Mouse (Mus musculus) gastrocnemius, postnatal 10 days (tissue): Measurements from ENCODE around the gene Msl1. TPM values are rescaled to one million over a fixed set of nuclear protein-coding genes. Genes with fewer than 3 reads are reported as not detected.

Source experiments
- DNase-seq: peaks from one replicate; pipeline ENCODE4 v3.0.0; 2021; ENCODE audit warnings: mixed read lengths
- total RNA-seq, 2 experiments: library from RNA; stranded (reverse); gene quantifications; 2 replicates each; pipeline ENCODE4 v1.2.3; 2021

The Msl1 gene
- total RNA-seq, 2 experiments from 2014 or later: 62.6 to 74.1 TPM

DNA sequence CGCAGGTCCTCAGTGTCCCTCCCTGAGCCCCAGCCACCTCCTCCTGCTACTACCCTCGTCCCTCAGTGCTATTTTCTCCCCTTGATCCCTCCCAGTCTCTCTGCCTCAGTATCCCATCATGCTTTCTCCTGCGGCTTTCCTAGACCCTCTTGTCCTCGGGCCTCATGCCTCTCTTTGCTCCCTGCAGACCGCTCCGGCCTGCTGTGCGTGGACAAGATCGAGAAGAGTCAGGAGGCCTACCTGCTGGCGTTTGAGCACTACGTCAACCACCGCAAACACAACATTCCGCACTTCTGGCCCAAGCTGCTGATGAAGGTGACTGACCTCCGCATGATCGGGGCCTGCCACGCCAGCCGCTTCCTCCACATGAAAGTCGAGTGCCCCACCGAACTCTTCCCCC is 31.2 kb upstream of the Msl1 start:
- no peak for DNase-seq

DNA sequence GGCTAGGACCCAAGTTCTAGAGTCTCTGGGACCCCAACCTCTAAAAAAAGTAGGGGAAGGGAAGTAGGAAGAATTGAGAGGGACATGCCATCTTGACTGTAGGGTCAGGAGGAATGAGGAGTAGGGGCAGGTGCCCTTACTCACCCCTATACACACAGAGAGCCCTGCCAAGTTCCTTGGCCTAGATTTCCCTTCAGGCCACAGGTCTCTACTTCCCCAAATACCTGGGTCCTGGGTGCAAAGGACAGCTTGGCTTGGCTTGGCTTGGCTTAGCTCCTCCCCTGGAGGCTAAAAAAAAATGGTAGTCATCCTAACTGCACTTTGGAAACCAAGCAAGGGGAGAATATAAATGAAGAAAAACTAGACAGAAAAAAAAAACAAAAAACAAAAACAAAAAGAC is 30.6 kb upstream of the Msl1 start:
- no peak for DNase-seq

DNA sequence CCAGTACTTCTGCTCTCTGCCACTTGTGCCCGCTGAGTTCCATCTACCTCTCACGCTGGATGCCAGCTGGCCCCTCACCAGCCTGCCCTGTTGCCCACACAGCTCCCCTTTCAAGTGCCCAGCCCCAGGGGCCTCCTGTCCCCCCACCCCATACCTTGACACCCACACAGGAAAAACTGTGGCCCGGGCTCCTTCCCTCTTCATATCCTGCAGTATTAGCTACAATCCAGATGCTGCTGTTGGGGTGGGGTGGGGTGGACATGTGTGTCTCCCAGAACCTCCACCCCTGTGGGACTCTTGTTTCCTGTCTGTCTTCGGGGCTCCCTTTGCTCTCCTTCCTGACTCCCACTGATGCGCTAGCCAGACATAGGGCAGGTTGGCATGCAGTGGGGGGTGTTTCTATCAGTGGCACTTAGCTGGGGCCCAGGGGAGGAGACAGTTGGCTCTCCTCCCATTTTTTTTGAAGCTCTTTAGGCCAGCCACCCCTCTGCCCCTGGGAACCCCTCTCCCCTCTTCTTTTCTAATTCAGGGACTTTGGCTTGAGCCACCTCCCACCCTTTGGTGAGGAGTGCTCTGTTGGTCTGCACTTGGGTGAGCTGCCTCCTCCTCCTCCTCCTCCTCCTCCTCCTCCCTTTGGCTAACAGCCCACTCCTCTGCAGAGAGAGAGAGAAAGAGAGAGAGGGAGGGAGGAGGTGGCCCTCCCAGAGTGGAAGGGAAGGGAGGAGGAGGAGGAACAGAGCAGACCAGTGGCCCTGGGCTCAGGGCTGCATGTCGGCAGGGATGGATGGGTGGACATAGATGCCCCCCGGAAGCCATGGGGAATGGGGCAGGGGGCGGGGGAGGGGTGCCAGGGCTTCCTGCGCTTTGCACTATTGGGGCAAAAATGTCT is 29.7 kb upstream of the Msl1 start:
- peak; percentile 61 for DNase-seq

DNA sequence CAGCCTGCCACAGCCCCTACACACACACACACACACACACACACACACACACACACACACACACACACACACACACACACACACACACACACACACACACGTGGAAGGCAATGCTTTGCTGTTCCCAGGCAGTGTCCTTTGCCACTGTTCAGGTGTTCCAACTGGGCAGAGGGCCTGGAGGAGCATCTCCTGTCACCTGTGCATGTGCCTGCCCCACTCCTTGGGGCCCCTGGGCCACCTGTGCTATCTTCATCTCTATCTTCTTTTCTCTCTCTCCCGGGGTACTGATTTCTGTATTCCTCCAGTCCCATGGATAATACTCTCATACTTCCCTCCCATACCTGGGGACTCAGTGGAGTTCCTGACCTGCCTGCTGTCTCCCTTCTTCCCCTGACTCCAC is 29.0 kb upstream of the Msl1 start:
- DNase-seq: peak; percentile 31

DNA sequence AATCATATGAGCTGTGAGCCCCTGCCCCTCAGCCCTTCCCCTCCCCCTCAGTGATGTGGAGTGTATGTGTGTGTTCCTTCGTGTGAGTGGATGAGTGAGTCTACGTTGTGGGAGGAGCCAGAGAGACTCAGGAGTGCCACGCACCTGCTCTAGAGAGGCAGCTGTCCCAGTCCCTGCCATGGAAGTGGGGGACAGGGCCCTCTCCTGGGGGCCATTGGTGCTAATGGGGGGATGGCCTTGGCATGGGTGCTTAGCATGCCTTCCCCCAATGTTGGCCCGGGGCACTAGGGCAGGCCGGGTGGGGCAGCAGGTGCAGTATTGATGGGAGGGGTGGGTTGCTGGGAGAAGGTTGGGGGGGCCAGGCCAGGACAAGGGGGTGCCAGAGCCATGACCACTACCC is 28.5 kb upstream of the Msl1 start:
- DNase-seq: peak; percentile 34

DNA sequence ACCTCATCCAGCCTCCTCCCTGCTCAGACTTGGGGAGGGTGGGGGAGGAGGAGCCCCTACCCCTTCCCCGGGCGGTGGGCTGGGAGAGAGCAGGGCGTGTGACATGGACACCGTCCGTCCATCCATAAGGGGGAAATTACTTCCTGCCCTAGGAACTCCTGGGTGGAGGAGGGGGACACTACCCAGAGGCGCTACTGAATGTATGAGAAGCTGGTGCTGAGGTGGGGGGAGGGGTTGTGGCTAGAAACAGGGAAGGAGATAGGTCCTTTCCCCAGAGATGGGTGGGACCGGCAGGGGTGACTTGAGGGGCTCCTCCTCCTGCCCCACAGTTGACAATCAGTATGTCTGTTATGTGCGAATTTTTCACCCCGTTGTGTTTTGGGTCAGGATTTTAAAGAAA is 28.0 kb upstream of the Msl1 start:
- peak; percentile 41 for DNase-seq

DNA sequence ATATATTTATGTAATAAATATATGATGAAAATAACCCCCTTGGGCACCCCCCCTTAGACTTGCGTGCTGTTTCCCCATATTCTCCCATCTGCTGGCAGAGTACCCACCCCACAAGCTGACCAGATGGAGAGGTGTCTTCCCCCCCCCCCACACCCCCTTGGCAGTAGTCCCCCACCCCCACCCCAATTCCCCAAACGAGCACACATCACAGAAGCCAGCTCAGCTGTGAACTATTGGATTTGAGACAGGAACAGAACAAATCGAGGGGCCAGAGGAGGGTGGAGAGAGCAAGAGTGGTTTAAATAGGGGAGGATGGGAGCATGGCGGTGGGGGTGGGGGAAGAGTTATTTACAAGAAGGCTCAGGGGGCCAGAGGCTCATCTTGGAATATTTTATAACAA is 27.6 kb upstream of the Msl1 start:
- DNase-seq: no peak

DNA sequence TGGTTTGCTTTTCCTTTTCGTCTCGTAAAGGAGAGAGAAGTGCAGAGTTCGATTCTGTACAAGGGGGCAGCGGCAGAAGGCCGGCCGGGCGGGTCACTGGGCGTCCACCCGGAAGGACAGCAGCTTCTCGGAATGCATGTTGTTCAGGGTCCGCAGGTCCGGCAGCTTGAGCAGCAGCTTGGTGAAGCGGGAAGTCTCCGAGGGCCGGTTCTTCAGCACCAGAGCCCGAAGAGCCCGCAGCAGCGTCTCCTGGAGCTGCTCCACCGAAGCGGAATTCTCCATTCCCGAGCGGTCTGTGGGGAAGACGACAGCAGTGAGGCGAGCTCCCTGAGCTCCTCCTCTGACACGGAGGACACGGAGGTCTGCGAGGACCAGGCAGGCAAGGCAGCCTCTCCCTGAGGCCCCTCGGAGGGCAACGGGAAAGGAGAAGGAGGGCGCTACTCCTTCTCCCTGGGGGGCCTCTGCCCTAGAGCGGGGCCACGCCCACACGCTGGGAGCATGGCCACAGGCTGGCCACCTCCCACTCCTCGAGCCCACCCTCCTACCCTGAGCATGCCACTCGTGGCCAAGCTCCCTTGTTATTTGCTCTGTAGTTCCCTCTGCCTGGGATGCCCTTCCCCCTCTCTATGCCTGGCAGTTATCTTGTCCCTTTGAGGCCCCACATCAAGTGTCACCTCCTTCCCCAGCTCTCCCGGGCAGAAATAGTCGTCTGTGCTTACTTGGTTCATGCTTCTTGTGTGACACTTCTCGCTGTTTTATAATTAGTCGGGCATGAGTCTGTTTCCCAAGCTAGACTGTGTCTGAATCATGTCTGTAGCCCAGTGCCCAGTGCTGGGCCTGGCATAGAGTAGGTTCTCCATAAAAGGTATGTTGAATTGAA is 26.9 kb upstream of the Msl1 start:
- peak; percentile 48 for DNase-seq

DNA sequence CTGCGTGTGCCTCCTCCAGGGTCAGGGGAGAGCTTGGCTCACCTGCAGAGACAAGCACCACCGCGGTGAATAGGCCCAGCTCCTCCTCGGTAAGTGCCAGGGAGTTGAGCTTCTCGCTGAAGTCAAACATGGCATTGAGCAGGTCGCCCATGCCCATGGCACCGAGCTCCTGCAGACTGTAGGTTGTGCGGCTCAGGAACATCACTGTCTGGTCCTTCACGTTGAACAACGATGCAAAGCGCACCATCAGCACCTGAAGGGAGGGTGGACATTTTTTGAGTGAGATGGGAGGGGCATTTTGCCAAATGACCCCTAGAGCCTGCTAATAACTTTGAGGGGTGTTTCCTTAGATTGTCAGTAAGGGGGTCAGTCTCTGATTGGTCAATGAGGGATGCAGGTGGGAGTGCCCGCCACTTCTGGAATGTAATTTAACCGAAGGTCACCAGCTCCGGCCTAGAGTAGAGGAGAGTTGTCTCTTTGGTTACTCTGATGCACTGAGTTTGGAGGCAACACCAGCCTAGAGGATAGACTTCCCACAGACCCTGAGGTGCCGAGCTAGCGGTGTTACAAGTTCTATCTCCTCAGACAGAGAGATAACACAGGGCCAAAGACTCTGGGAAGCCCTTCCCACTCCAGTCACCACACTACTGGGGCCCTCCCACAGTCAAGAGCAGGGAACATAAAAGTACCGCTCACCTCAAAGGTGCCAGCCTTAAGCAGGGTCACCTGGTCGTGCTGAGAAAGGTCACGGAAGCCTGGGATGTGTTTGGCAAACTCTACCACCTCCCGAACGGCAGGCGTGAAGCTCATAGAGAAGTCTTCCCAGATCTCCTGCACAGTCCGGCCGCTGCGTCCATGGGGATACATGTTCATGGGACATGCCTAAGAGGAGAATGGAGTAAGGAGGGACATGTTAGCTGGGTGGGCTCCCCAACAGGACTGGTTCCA is 26.0 kb upstream of the Msl1 start:
- DNase-seq: no peak

DNA sequence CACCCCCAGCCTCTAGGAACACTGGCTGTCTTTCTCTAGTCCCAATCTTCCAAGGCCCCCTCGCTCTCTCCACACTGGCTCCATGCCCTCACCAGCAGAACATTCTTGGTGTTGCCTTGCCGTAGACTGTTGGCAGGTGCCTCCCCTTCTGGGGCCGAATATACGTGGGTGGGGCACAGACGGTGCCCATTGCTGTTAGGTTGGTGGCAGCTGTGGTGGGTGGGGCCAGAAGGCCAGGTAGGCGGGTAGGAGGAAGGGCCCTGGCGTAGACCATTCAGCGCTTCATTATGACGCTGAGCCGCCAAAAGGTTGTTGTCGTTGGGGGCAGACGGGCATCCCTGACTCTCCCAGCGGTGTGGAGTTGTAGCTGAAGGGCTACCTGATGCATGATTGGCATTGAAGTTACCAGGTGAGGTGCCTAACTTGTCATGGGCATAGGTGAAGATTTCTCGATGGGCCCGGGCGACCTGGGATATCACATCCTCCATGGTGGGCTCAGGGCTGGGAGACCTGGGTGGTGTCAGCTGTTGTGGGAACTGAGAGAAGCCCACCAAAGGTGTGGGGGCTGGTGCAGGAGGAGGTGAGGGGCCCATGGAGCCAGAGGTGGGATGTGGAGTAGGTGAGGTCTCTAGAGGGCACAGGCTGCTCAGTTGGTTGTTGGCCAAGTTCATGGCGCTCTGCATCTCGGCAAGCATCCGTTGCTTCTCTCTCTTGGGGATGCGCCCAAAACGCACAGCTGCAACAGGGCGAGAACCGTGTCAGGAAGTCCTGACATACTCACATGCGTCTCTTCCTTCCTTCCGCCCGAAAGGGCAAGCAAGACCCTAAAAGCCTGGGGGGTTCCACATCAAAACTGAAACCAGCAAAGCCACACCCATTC is 25.0 kb upstream of the Msl1 start:
- peak; percentile 38 for DNase-seq

DNA sequence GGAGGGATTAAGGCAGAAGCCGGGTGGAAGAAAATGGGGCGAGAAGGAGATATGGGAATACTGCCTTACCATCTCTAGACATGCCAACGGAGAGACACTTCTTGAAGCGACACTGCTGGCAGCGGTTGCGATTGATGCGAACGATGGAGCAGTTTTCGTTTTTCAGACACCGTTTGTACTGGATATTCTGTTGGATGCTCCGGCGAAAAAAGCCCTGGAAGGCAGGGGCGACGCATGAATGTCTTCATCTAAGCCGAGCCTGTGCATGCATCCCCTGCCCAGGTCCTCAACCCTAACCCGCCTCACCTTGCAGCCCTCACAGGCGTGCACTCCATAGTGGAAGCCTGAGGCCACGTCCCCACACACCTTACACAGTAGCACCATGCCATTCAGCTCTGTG is 24.2 kb upstream of the Msl1 start:
- peak; percentile 21 for DNase-seq

DNA sequence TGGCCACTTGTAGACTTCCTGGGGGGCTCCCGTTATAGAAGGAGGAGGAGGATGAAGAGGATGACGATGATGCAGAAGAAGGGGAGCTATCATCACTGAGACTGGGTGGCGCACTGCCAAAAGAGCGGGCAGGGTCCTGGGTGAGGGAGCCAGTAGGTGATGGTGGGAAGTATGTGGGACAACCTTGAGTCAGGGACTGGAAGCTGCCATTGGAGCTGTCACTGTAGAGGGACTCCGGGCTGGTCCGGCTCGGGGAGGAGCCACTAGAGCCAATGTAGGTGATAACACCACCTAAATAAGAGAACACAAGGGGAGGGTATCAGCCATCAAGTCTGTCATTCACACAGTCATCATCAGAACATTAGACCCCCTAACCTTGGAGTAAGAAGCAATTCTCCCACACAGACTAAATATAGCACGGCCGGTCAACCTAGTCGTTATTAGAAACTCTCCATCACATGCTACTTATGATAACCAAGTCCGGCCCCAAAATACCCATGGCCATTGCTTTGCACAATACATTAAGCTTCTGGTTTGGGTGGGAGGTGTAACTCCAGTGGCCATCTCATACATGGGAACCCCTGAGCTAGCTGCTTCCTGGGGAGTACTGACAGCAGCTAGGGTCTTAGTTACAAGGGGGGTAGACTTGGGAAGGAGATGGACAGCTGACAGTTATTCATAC is 23.3 kb upstream of the Msl1 start:
- peak; percentile 64 for DNase-seq

DNA sequence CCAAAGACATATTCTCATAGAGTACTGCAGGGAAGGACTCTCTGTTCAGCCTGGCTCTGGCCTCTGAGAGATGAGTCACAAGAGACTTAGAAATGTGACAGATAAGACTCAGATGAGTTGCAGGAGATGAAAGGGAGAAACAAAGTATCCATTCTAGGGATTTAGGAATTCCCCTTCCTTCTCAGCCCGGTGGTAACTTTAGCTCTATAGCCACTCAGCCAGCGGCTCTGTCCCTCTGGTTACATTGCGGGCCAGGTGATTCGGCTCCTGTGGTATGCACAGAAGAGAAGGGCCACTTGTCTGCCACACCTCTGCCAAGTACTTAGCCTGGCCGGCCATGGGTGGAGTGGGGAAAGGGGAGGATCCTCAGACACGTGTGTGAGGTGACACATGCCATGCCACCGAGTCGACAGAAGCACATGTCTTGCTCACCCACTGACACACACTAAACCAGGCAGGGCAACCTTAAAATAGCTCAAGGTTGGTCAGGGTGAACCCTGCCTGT is 22.6 kb upstream of the Msl1 start:
- DNase-seq: peak; percentile 66

DNA sequence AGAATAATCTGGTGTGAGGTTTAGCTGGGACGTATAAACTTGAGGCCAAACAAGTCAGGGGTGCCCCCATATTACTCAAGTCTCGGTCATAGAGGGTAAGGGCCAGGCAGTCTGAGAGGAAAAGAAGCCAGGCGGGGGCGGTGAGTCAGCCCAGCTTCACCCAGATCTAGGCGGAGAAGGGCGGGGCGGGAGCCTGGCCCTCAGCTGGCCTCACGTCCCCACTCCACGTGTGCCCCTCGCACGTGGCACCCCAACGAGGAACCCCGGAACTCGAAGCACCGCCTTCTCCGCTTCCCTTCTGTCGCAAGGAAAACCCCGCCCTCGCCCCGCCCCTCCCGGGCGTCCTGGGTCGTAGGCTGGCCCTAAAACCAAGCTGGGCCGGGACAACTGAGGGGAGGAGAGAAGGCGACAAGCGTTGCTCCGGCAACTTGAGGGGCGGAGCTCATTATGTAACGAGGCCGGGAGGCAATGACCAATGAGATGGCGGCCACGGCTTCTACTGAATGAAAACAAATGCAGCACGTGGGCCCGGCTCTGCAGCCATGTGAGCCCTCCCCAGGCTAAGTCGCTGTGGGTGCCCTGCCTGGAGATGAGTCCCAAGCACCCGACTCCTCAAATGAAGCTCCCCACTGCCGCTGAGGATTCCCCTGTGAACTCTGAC is 21.6 kb upstream of the Msl1 start:
- peak; percentile 99 for DNase-seq

DNA sequence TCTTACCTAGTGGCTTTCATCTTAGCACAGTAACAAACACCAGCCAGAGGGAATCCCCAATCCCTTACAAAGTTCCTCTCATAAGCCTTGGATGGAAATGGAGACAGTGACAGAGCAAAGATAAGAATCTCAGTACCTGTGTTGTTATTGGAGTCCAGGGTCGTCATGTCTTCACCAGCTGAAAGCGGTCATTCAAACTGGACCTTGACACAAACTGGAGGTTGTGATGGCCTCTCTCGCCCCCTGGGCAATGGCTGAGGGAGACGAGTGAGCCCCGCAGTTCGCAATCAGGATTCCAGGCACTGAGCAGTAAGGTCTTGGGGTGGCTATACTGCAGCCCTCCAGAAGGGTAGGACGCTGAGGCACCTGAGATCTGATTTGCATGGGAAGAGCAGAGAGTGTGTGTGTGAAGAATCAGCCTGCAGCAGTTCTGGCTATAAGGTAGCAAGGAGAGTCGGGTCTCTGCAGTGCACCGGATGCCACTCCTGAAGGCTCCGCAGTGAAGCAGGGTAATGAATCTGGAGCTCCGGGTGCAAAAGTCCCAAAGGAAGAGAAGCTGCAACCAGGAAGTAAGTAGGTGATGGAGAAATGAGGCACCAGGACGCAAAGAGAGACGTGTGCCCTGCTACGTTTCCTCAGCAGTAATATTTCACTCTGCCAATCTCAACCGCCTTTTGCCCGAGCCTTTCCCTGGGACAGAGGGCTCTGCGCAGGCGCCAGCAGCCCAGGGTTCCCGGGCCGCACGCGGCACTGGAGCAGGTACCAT is 20.6 kb upstream of the Msl1 start, which contains the start of gene Nr1d1:
Gene Nr1d1 (minus strand): TSS at position 752 of the 766 bp plus-strand sequence.
- DNase-seq: no peak

DNA sequence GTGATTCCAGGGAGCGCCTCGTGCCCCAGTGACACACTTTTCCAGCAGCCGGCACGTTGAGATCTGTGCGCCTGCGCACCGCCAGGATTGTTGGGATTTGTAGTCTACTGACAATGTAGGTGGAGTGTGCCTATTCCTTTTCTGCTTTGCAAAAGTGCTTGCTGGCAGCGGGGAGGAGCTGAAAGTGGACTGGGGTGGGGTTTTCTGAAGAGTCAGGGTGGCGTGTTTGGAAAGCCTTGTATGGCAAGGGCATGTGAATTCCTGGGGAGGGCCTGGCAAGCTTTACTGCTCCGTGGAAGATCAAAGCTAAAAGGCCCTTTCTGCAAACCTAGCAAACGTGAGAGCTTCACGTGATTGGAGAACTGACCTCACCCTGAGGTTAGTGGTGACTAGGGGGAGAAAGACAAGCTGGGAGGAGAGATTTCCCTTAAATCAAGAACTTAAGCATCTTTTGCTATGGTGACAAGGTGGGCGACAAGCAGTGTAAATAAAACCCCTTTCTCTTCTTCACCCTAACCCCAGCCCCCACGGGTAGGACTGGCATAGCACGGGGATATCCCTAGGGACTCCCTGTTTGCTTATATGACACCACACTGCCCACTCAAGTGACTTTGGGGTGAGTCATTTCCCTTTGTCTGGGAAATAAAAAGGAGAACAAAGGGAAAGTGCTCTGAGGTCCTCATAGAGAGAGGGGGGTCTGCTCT is 19.8 kb upstream of the Msl1 start:
- peak; percentile 97 for DNase-seq

DNA sequence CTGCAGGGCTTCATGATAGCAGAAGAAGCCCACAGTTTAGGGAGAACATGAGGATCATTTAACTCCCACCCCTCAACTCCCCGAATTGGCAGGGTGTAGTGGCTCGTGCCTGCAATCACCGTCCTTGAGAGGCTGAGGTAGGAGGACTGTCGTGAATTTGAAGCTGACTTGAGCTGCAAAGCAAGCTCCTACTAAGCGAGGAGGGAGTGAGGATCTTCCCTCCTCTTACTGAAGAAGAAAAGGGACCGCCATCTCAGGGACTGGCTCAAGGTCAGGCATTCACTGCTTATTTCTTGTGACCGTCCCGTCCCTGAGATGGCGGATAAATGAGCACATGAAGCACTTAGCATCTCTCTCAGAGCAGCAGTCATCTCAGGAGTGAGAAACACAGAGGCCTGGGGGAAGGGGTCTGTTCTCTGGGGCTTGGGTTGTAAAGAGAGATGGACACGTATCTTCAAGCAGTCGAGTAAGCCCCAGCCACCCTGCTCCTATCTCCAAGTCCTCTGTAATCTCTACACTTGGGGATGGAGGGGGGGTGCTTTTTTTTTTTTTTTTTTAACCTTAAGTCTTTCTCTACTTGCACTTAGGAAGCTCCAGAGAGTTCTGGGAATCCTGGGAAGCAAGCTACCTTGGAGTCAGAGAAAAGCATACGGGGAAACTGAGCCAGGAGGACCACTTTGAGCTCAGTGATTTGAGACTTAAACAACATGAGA is 19.1 kb upstream of the Msl1 start:
- DNase-seq: no peak
